Mouse (Mus musculus): ENCODE measurements around the gene Atp6v0d1. TPM values are rescaled to one million over a fixed set of nuclear protein-coding genes. Genes with fewer than 3 reads are reported as not detected.
"Not testable (repeated sequence)": the region's sequence is repeated elsewhere in the genome, so short reads cannot be mapped to it uniquely, and the experiment has no call there.

Gene Atp6v0d1
- polyA plus RNA-seq, 1 experiment from 2014 or later, result 146 TPM

DNA sequence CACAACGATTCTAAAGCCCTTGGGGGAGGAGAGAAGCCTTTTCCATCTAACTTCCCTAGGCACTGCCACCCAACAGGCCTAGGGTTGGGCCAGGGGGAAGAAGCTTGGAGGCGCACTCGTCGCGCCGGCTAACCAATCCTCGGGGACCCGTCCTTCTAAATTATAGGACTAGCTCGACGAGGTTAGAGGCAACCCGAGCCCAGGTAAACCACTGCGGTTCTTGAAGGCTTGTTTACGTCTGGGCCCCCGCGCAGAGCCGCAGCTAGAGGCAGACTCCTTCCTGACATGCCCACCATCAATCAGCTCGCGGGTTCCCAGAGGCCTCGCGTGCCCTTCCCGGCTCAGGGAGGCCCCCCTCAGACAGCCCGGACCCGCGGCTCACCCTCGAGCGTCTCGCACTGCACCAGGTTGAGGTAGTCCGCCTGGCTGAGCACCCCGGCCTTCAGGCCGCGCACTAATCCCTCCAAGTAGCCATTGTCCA is 406 bp downstream of the Atp6v0d1 start:
- H3K4me2 ChIP-seq (replicated peaks; ENCODE audit: low read depth, low read length), result peak overlapping the region; percentile 83
- TF ChIP-seq EP300 (IDR thresholded peaks at IDR 0.05) (no peak), CTCF (IDR thresholded peaks at IDR 0.05) (peak; percentile 24; the same call in 1 of the 2 replicates)
- no peaks in the 10 kb centered on the region for H3K27me3 ChIP-seq (replicated peaks; ENCODE audit: insufficient read depth, low read length)
- peak; percentile 50 for DNase-seq (ENCODE audit: low spot score)
- no peaks in the 10 kb centered on the region; the same call in 1 of the 2 replicates for H3K36me3 ChIP-seq (ENCODE audit: insufficient read depth, low read length)
- no peaks in the 10 kb centered on the region for H3K9me3 ChIP-seq (ENCODE audit: low read length)
- H3K4me3 ChIP-seq (ENCODE audit: low read depth, low read length), result peak overlapping the region; percentile 88
- peak overlapping the region; percentile 87 for H3K9ac ChIP-seq (replicated peaks; ENCODE audit: low read depth)
- peaks cover 16% of the 10 kb centered on the region; the same call in 1 of the 2 replicates for H3K4me1 ChIP-seq (ENCODE audit: insufficient read depth, low read depth, low read length)
- ATAC-seq, result peak; percentile 59
- under 1% methylated on average over 31 of the region's 31 CpGs for WGBS
- peak overlapping the region; percentile 95 for H3K27ac ChIP-seq (ENCODE audit: low read length)

DNA sequence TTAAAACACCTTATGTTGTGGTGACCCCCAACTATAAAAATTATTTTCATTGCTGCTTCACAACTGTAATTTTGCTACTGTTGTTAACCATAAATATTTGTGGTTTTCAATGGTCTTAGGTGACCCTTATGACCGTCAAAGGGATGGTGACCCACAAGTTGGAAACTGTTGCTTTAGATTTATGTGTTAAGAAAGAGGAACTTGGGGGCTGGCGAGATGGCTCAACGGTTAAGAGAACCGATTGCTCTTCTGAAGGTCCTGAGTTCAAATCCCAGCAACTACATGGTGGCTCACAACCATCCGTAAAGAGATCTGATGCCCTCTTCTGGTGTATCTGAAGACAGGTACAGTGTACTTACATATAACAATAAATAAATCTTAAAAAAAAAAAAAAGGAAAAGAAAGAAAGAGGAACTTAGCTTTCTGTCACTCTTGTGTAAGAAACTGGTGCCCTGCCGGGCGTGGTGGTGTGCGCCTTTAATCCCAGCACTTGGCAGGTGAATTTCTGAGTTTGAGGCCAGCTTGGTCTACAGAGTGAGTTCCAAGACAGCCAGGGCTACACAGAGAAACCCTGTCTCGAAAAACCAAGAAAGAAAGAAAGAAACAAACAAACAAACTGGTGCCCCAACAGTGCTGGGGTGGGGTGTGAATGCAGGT is 1.1 kb downstream of the Atp6v0d1 start:
- DNase-seq (ENCODE audit: low spot score); H3K9me3 ChIP-seq (ENCODE audit: low read length); H3K36me3 ChIP-seq (ENCODE audit: insufficient read depth, low read length); H3K27me3 ChIP-seq (replicated peaks; ENCODE audit: insufficient read depth, low read length); ATAC-seq: not testable (repeated sequence)
- H3K4me1 ChIP-seq (ENCODE audit: insufficient read depth, low read depth, low read length), result peaks cover 16% of the 10 kb centered on the region; the same call in 1 of the 2 replicates
- peak overlapping the region; percentile 88 for H3K4me3 ChIP-seq (ENCODE audit: low read depth, low read length)
- peak overlapping the region; percentile 95; the same call in 1 of the 2 replicates for H3K27ac ChIP-seq (ENCODE audit: low read length)
- WGBS, result 78% methylated on average over 9 of the region's 9 CpGs
- peak overlapping the region; percentile 87 for H3K9ac ChIP-seq (replicated peaks; ENCODE audit: low read depth)
- peak overlapping the region; percentile 83 for H3K4me2 ChIP-seq (replicated peaks; ENCODE audit: low read depth, low read length)

DNA sequence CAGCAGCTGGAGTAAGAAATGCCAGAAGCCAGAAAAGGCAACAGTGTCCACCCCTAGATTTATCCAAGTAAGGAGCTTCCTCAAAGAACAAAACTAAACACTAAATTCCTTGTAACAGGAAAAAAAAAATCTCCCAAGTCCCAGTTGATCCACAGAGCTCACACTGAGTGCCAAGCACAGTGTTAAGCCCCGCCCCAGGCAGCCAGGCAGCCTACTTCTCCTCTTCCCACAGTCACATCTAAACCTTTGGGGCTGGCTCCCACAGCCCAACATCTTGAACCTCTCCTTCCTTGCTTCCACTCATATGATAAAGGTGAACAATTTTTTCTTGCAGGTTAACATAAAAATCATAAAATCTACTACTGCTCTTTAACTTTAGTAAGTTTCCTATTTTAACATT is 2.0 kb downstream of the Atp6v0d1 start:
- H3K27me3 ChIP-seq (replicated peaks; ENCODE audit: insufficient read depth, low read length), result no peaks in the 10 kb centered on the region
- no peak overlapping the region for H3K4me2 ChIP-seq (replicated peaks; ENCODE audit: low read depth, low read length)
- no peaks in the 10 kb centered on the region for H3K9me3 ChIP-seq (ENCODE audit: low read length)
- no peak overlapping the region; the same call in 1 of the 2 replicates for H3K9ac ChIP-seq (replicated peaks; ENCODE audit: low read depth)
- no peak for TF ChIP-seq EP300 (IDR thresholded peaks at IDR 0.05)
- no peak for TF ChIP-seq CTCF (IDR thresholded peaks at IDR 0.05)
- peaks cover 16% of the 10 kb centered on the region; the same call in 1 of the 2 replicates for H3K4me1 ChIP-seq (ENCODE audit: insufficient read depth, low read depth, low read length)
- no peaks in the 10 kb centered on the region for H3K36me3 ChIP-seq (ENCODE audit: insufficient read depth, low read length)
- H3K4me3 ChIP-seq (ENCODE audit: low read depth, low read length), result no peak overlapping the region
- ATAC-seq (no peak), DNase-seq (ENCODE audit: low spot score) (peak; percentile 26)
- H3K27ac ChIP-seq (ENCODE audit: low read length), result no peak overlapping the region
- WGBS, result 85% methylated on average over 1 of the region's 1 CpGs

DNA sequence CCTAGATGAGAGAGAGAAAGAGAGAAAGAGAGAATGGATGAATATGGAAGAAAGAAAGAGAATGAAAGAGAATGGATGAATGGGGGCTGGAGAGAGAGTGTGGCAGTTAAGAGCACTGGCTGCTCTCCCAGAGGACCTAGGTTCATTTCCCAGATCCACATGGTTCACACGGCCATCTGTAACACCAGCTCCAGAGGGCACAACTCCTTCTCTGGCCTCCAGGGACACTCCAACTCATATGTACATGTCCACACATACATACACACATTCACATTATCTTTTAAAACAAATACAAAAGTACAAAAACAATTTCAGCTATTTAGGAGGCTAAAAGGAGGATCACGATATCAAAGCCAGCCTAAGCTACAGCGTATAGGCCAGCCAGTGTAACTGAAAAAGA is 3.0 kb downstream of the Atp6v0d1 start:
- no peak overlapping the region for H3K27ac ChIP-seq (ENCODE audit: low read length)
- no peaks in the 10 kb centered on the region for H3K36me3 ChIP-seq (ENCODE audit: insufficient read depth, low read length)
- H3K9me3 ChIP-seq (ENCODE audit: low read length), result no peaks in the 10 kb centered on the region
- H3K4me1 ChIP-seq (ENCODE audit: insufficient read depth, low read depth, low read length), result peaks cover 16% of the 10 kb centered on the region; the same call in 1 of the 2 replicates
- no peak overlapping the region for H3K4me2 ChIP-seq (replicated peaks; ENCODE audit: low read depth, low read length)
- TF ChIP-seq CTCF (IDR thresholded peaks at IDR 0.05) (no peak), EP300 (IDR thresholded peaks at IDR 0.05) (no peak)
- 79% methylated on average over 3 of the region's 3 CpGs for WGBS
- H3K9ac ChIP-seq (replicated peaks; ENCODE audit: low read depth), result no peak overlapping the region
- DNase-seq (ENCODE audit: low spot score) (no peak), ATAC-seq (no peak)
- H3K27me3 ChIP-seq (replicated peaks; ENCODE audit: insufficient read depth, low read length), result no peaks in the 10 kb centered on the region
- H3K4me3 ChIP-seq (ENCODE audit: low read depth, low read length), result no peak overlapping the region

DNA sequence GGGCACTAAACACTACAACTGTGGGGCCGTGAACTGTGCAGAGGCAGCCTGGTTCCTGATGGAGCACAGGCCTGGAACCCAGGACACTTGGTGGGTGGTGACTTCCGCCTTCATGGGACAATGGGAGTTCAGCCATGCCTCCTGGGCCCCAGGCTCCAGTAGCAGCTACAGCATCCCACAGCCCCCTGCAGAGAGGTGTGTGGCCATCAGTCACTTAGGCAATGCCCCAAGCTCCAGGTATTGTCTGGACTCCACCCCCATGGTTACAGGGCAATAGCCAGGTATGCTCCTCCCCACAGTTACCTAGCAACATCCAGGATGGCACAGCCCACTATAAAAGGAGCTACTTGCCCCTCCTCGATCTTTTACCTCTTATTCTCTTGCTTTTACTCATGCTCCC is 10.6 kb downstream of the Atp6v0d1 start:
- ATAC-seq (peak; percentile 24; the same call in 1 of the 2 replicates), DNase-seq (ENCODE audit: low spot score) (no peak)
- H3K9ac ChIP-seq (replicated peaks; ENCODE audit: low read depth), result no peak overlapping the region
- 76% methylated on average over 3 of the region's 3 CpGs for WGBS
- no peaks in the 10 kb centered on the region for H3K9me3 ChIP-seq (ENCODE audit: low read length)
- H3K27ac ChIP-seq (ENCODE audit: low read length), result no peak overlapping the region
- TF ChIP-seq CTCF (IDR thresholded peaks at IDR 0.05) (no peak), EP300 (IDR thresholded peaks at IDR 0.05) (no peak)
- H3K4me2 ChIP-seq (replicated peaks; ENCODE audit: low read depth, low read length), result no peak overlapping the region
- H3K4me1 ChIP-seq (ENCODE audit: insufficient read depth, low read depth, low read length), result no peaks in the 10 kb centered on the region
- H3K36me3 ChIP-seq (ENCODE audit: insufficient read depth, low read length), result no peaks in the 10 kb centered on the region
- H3K27me3 ChIP-seq (replicated peaks; ENCODE audit: insufficient read depth, low read length), result no peaks in the 10 kb centered on the region
- no peak overlapping the region for H3K4me3 ChIP-seq (ENCODE audit: low read depth, low read length)

DNA sequence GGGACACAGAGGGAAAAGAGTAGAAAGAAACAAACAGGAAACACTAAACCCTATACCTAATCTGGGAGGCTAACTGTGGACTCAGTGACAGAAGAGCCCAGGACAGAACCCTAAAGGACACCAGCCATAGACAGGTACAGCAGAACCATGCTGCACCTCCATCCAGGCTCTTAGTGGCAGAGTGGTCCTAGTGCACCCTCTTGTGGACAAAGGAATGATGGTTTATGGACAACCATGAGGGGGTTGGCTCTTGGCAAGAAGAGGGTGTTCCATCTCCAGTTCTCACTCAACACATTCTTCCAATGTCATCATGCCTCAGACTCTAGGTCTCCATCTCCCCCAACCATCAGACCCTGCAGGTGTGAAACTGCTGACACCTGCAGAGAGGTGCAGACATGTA is 11.8 kb downstream of the Atp6v0d1 start:
- TF ChIP-seq EP300 (IDR thresholded peaks at IDR 0.05) (peak; percentile 30; the same call in 1 of the 2 replicates), CTCF (IDR thresholded peaks at IDR 0.05) (peak; percentile 97)
- H3K4me3 ChIP-seq (ENCODE audit: low read depth, low read length), result no peak overlapping the region
- no peak overlapping the region for H3K9ac ChIP-seq (replicated peaks; ENCODE audit: low read depth)
- no peaks in the 10 kb centered on the region for H3K27me3 ChIP-seq (replicated peaks; ENCODE audit: insufficient read depth, low read length)
- peak; percentile 77 for ATAC-seq
- no peaks in the 10 kb centered on the region for H3K36me3 ChIP-seq (ENCODE audit: insufficient read depth, low read length)
- H3K27ac ChIP-seq (ENCODE audit: low read length), result no peak overlapping the region
- no peaks in the 10 kb centered on the region for H3K4me1 ChIP-seq (ENCODE audit: insufficient read depth, low read depth, low read length)
- peak; percentile 83 for DNase-seq (ENCODE audit: low spot score)
- no peaks in the 10 kb centered on the region for H3K9me3 ChIP-seq (ENCODE audit: low read length)
- H3K4me2 ChIP-seq (replicated peaks; ENCODE audit: low read depth, low read length), result no peak overlapping the region

All from lung, postnatal 0 days (tissue).